Mouse (Mus musculus): ENCODE data around the gene Prkag3. TPM values are rescaled to one million over a fixed set of nuclear protein-coding genes. Genes with fewer than 3 reads are reported as not detected.
A peak's percentile ranks its signal among the peaks of the same experiment; 100 is the strongest.

The Prkag3 gene
- polyA plus RNA-seq, 1 experiment from 2014 or later = 0.46 TPM

- WGBS = 2% methylated on average over 35 of the region's 35 CpGs
- 0 out of 2 replicates have a peak, but pooled peaks cover 3% of the 10 kb centered on the region for H3K27me3 ChIP-seq
Measured at GRCm38 (mm10) chr1:74713099-74713858, 35.7 kb downstream of the Prkag3 start, which contains the start of gene Cyp27a1. Cyp27a1 (plus strand) TSS chr1:74713574.

GRCm38 (mm10) chr1:74712461-74713098 is 36.4 kb downstream of the Prkag3 start:
- WGBS = 34% methylated on average over 5 of the region's 5 CpGs
- Histone ChIP-seq H3K27me3 (0 out of 2 replicates have a peak, but pooled peaks cover 3% of the 10 kb centered on the region), H3K4me3 (replicated peaks) (peak overlapping the region; percentile 60), H3K4me1 (replicated peaks) (peaks cover 30% of the 10 kb centered on the region), H3K36me3 (no peaks in the 10 kb centered on the region), H3K4me2 (peak overlapping the region; percentile 93), H3K27ac (no peak overlapping the region), H3K9me3 (no peaks in the 10 kb centered on the region), H3K9ac (replicated peaks) (peak overlapping the region; percentile 86)
- ATAC-seq (ENCODE audit: insufficient number of reproducible peaks, insufficient read depth, low FRiP score, low TSS enrichment, low read depth) = no peak

More at GRCm38 (mm10) chr1:74713099-74713858, 35.7 kb downstream of the Prkag3 start, which contains the start of gene Cyp27a1:
- Histone ChIP-seq H3K4me3 (replicated peaks) (peak within 1 kb of the TSS; percentile 60), H3K27ac (peak within 1 kb of the TSS; percentile 54), H3K4me2 (peak within 1 kb of the TSS; percentile 93), H3K9ac (replicated peaks) (peak within 1 kb of the TSS; percentile 86), H3K9me3 (no peaks in the 10 kb centered on the region), H3K4me1 (replicated peaks) (peaks cover 30% of the 10 kb centered on the region), H3K36me3 (no peaks in the 10 kb centered on the region)
- ATAC-seq (ENCODE audit: insufficient number of reproducible peaks, insufficient read depth, low FRiP score, low TSS enrichment, low read depth) = peak; percentile 82

GRCm38 (mm10) chr1:74712046-74712445 is 37.0 kb downstream of the Prkag3 start:
- WGBS = 72% methylated on average over 4 of the region's 4 CpGs
- Histone ChIP-seq H3K4me3 (replicated peaks) (no peak overlapping the region), H3K4me2 (no peak overlapping the region), H3K27ac (no peak overlapping the region), H3K4me1 (replicated peaks) (peaks cover 30% of the 10 kb centered on the region), H3K9ac (replicated peaks) (no peak overlapping the region), H3K27me3 (0 out of 2 replicates have a peak, but pooled peaks cover 3% of the 10 kb centered on the region), H3K9me3 (no peaks in the 10 kb centered on the region), H3K36me3 (no peaks in the 10 kb centered on the region)
- no peak for ATAC-seq (ENCODE audit: insufficient number of reproducible peaks, insufficient read depth, low FRiP score, low TSS enrichment, low read depth)

- ATAC-seq (ENCODE audit: insufficient number of reproducible peaks, insufficient read depth, low FRiP score, low TSS enrichment, low read depth) = no peak
- 35% methylated on average over 6 of the region's 6 CpGs for WGBS
- H3K27me3 ChIP-seq = 0 out of 2 replicates have a peak, but pooled peaks cover 3% of the 10 kb centered on the region
- no peak overlapping the region for H3K4me2 ChIP-seq
- no peak overlapping the region for H3K27ac ChIP-seq
- H3K9ac ChIP-seq (replicated peaks) = no peak overlapping the region
- peaks cover 16% of the 10 kb centered on the region for H3K4me1 ChIP-seq (replicated peaks)
- no peak overlapping the region for H3K4me3 ChIP-seq (replicated peaks)
- no peaks in the 10 kb centered on the region for H3K9me3 ChIP-seq
- no peaks in the 10 kb centered on the region for H3K36me3 ChIP-seq
Measured at GRCm38 (mm10) chr1:74709566-74709965, 39.5 kb downstream of the Prkag3 start.

GRCm38 (mm10) chr1:74705016-74705415 is 44.0 kb downstream of the Prkag3 start:
- 65% methylated on average over 5 of the region's 5 CpGs for WGBS

GRCm38 (mm10) chr1:74704156-74704555 is 44.9 kb downstream of the Prkag3 start:
- H3K4me1 ChIP-seq (replicated peaks) = no peaks in the 10 kb centered on the region
- ATAC-seq (ENCODE audit: insufficient number of reproducible peaks, insufficient read depth, low FRiP score, low TSS enrichment, low read depth) = no peak
- H3K9me3 ChIP-seq = no peaks in the 10 kb centered on the region
- H3K27me3 ChIP-seq = no peaks in the 10 kb centered on the region
- H3K27ac ChIP-seq = no peak overlapping the region
- H3K4me2 ChIP-seq = no peak overlapping the region
- H3K9ac ChIP-seq (replicated peaks) = no peak overlapping the region
- no peak overlapping the region for H3K4me3 ChIP-seq (replicated peaks)
- 83% methylated on average over 3 of the region's 3 CpGs for WGBS
- H3K36me3 ChIP-seq = peaks cover 28% of the 10 kb centered on the region

More at GRCm38 (mm10) chr1:74705016-74705415, 44.0 kb downstream of the Prkag3 start:
- peaks cover 20% of the 10 kb centered on the region for H3K36me3 ChIP-seq
- H3K4me2 ChIP-seq = no peak overlapping the region
- no peak overlapping the region for H3K27ac ChIP-seq
- no peak overlapping the region for H3K9ac ChIP-seq (replicated peaks)
- no peaks in the 10 kb centered on the region for H3K4me1 ChIP-seq (replicated peaks)
- no peaks in the 10 kb centered on the region for H3K9me3 ChIP-seq
- no peak for ATAC-seq (ENCODE audit: insufficient number of reproducible peaks, insufficient read depth, low FRiP score, low TSS enrichment, low read depth)
- H3K27me3 ChIP-seq = no peaks in the 10 kb centered on the region
- H3K4me3 ChIP-seq (replicated peaks) = no peak overlapping the region

- no peak overlapping the region for H3K27ac ChIP-seq
- no peaks in the 10 kb centered on the region for H3K27me3 ChIP-seq
- no peak for ATAC-seq (ENCODE audit: insufficient number of reproducible peaks, insufficient read depth, low FRiP score, low TSS enrichment, low read depth)
- no peak overlapping the region for H3K4me3 ChIP-seq (replicated peaks)
- no peaks in the 10 kb centered on the region for H3K9me3 ChIP-seq
- WGBS = 89% methylated on average over 6 of the region's 6 CpGs
- H3K4me2 ChIP-seq = no peak overlapping the region
- no peak overlapping the region for H3K9ac ChIP-seq (replicated peaks)
- H3K4me1 ChIP-seq (replicated peaks) = no peaks in the 10 kb centered on the region
- peaks cover 48% of the 10 kb centered on the region for H3K36me3 ChIP-seq
Measured at GRCm38 (mm10) chr1:74702142-74702553, 46.9 kb downstream of the Prkag3 start.

GRCm38 (mm10) chr1:74698791-74699190 is 50.2 kb downstream of the Prkag3 start:
- ATAC-seq (ENCODE audit: insufficient number of reproducible peaks, insufficient read depth, low FRiP score, low TSS enrichment, low read depth) = no peak
- peaks cover 81% of the 10 kb centered on the region for H3K36me3 ChIP-seq

GRCm38 (mm10) chr1:74698353-74698752 is 50.7 kb downstream of the Prkag3 start:
- H3K9me3 ChIP-seq = no peaks in the 10 kb centered on the region
- peaks cover 85% of the 10 kb centered on the region for H3K36me3 ChIP-seq
- WGBS = 94% methylated on average over 1 of the region's 1 CpGs
- no peak overlapping the region for H3K4me3 ChIP-seq (replicated peaks)
- no peaks in the 10 kb centered on the region for H3K4me1 ChIP-seq (replicated peaks)
- ATAC-seq (ENCODE audit: insufficient number of reproducible peaks, insufficient read depth, low FRiP score, low TSS enrichment, low read depth) = no peak
- H3K27me3 ChIP-seq = no peaks in the 10 kb centered on the region
- no peak overlapping the region for H3K9ac ChIP-seq (replicated peaks)
- no peak overlapping the region for H3K4me2 ChIP-seq
- no peak overlapping the region for H3K27ac ChIP-seq

More at GRCm38 (mm10) chr1:74698791-74699190, 50.2 kb downstream of the Prkag3 start:
- 78% methylated on average over 1 of the region's 1 CpGs for WGBS
- H3K4me3 ChIP-seq (replicated peaks) = no peak overlapping the region
- no peaks in the 10 kb centered on the region for H3K27me3 ChIP-seq
- no peak overlapping the region for H3K4me2 ChIP-seq
- H3K9ac ChIP-seq (replicated peaks) = no peak overlapping the region
- H3K9me3 ChIP-seq = no peaks in the 10 kb centered on the region
- H3K4me1 ChIP-seq (replicated peaks) = no peaks in the 10 kb centered on the region
- no peak overlapping the region for H3K27ac ChIP-seq

- no peaks in the 10 kb centered on the region for H3K27me3 ChIP-seq
- no peaks in the 10 kb centered on the region for H3K9me3 ChIP-seq
- H3K4me3 ChIP-seq (replicated peaks) = no peak overlapping the region
- no peak overlapping the region for H3K9ac ChIP-seq (replicated peaks)
- peaks cover 87% of the 10 kb centered on the region for H3K36me3 ChIP-seq
- H3K4me1 ChIP-seq (replicated peaks) = no peaks in the 10 kb centered on the region
- ATAC-seq (ENCODE audit: insufficient number of reproducible peaks, insufficient read depth, low FRiP score, low TSS enrichment, low read depth) = no peak
- 91% methylated on average over 6 of the region's 6 CpGs for WGBS
- H3K27ac ChIP-seq = no peak overlapping the region
- H3K4me2 ChIP-seq = no peak overlapping the region
Measured at GRCm38 (mm10) chr1:74697416-74697815, 51.6 kb downstream of the Prkag3 start.

- ATAC-seq (ENCODE audit: insufficient number of reproducible peaks, insufficient read depth, low FRiP score, low TSS enrichment, low read depth) = no peak
- H3K36me3 ChIP-seq = peaks cover 91% of the 10 kb centered on the region
- no peak overlapping the region for H3K9ac ChIP-seq (replicated peaks)
- no peaks in the 10 kb centered on the region for H3K4me1 ChIP-seq (replicated peaks)
- WGBS = 96% methylated on average over 4 of the region's 4 CpGs
- no peaks in the 10 kb centered on the region for H3K9me3 ChIP-seq
- H3K27me3 ChIP-seq = no peaks in the 10 kb centered on the region
- H3K4me2 ChIP-seq = no peak overlapping the region
- no peak overlapping the region for H3K4me3 ChIP-seq (replicated peaks)
- H3K27ac ChIP-seq = no peak overlapping the region
Measured at GRCm38 (mm10) chr1:74695836-74696235, 53.2 kb downstream of the Prkag3 start.
